Mouse (Mus musculus): ENCODE measurements around the gene Olfm1. TPM values are rescaled to one million over a fixed set of nuclear protein-coding genes. Genes with fewer than 3 reads are reported as not detected.

The Olfm1 gene
- total and polyA plus RNA-seq, 3 experiments, result 22.2 to 51.0 TPM; not detected in 1

- TF ChIP-seq RAD21 (IDR thresholded peaks at IDR 0.05; ENCODE audit: low read depth, low read length) (peak; percentile 39), POLR2AphosphoS2 (IDR thresholded peaks at IDR 0.05; ENCODE audit: low read length) (no peak), ZC3H11A (IDR thresholded peaks at IDR 0.05; ENCODE audit: low read depth, low read length) (0 out of 2 replicates have a peak, but pooled peaks have one; percentile 10), SMC3 (IDR thresholded peaks at IDR 0.05; ENCODE audit: low read depth, low read length) (peak; percentile 80), CTCF (IDR thresholded peaks at IDR 0.05 in 2 of 3, conservative IDR thresholded peaks at IDR 0.05 in 1 of 3; ENCODE audit: control insufficient read depth in 1 of 3, insufficient read depth in 1 of 3, low read depth in 2 of 3, low read length in 3 of 3, poor library complexity in 1 of 3, severe bottlenecking in 1 of 3) (peak; percentile 38 to 77 (median 67))
- peak; percentile 49 for DNase-seq (ENCODE audit: low read depth, low spot score)
These were observed 85.4 kb downstream of the Olfm1 start for GRCm38 (mm10) chr2:28278150-28278549.

GRCm38 (mm10) chr2:28278853-28279252 lies 86.1 kb downstream of the Olfm1 start:
- TF ChIP-seq MAX (IDR thresholded peaks at IDR 0.05; ENCODE audit: low read length) (no peak), ETS1 (IDR thresholded peaks at IDR 0.05; ENCODE audit: low read depth, low read length) (no peak), POLR2A (IDR thresholded peaks at IDR 0.05; ENCODE audit: control insufficient read depth in 1 of 2, insufficient read depth in 1 of 2, low read depth in 1 of 2, low read length in 2 of 2, poor library complexity in 1 of 2) (no peak), TBP (IDR thresholded peaks at IDR 0.05; ENCODE audit: low read depth, low read length) (no peak), TAL1 (IDR thresholded peaks at IDR 0.05; ENCODE audit: low read length) (no peak), MYC (IDR thresholded peaks at IDR 0.05; ENCODE audit: low read depth, low read length) (no peak), KAT2A (conservative IDR thresholded peaks at IDR 0.05; ENCODE audit: low read depth, low read length) (no peak), E2F4 (IDR thresholded peaks at IDR 0.05; ENCODE audit: borderline replicate concordance, low read depth, low read length) (no peak), USF2 (IDR thresholded peaks at IDR 0.05; ENCODE audit: borderline replicate concordance in 1 of 2, insufficient read depth in 1 of 2, low read depth in 1 of 2, low read length in 2 of 2) (no peak), CHD1 (IDR thresholded peaks at IDR 0.05; ENCODE audit: low read depth, low read length) (no peak), ZKSCAN1 (IDR thresholded peaks at IDR 0.05; ENCODE audit: low read depth, low read length) (no peak), MXI1 (IDR thresholded peaks at IDR 0.05; ENCODE audit: low read depth, low read length) (no peak), POLR2AphosphoS5 (IDR thresholded peaks at IDR 0.05; ENCODE audit: borderline replicate concordance, low read depth, low read length) (no peak), RAD21 (IDR thresholded peaks at IDR 0.05; ENCODE audit: low read depth, low read length) (no peak), HCFC1 (IDR thresholded peaks at IDR 0.05; ENCODE audit: low read depth, low read length) (no peak)
- H3K4me3 ChIP-seq (ENCODE audit: control insufficient read depth in 1 of 2, insufficient read depth in 1 of 2, low read depth in 2 of 2, low read length in 2 of 2), result no peak overlapping the region
- no peaks in the 10 kb centered on the region for H3K36me3 ChIP-seq (ENCODE audit: control insufficient read depth in 1 of 2, insufficient read depth in 2 of 2, low read length in 2 of 2)
- no peaks in the 10 kb centered on the region for H3K79me2 ChIP-seq (ENCODE audit: control insufficient read depth, insufficient read depth, low read length, poor library complexity)
- H3K4me1 ChIP-seq (ENCODE audit: control insufficient read depth in 1 of 2, insufficient read depth in 2 of 2, low read length in 2 of 2), result no peaks in the 10 kb centered on the region; a peak in 1 of 4 replicates
- DNase-seq (ENCODE audit: low read depth, low spot score), result no peak
- no peaks in the 10 kb centered on the region for H3K27me3 ChIP-seq (ENCODE audit: control insufficient read depth in 1 of 2, insufficient read depth in 2 of 2, low read length in 2 of 2)
- H3K9ac ChIP-seq (ENCODE audit: control insufficient read depth, low read depth, low read length, poor library complexity, severe bottlenecking), result no peak overlapping the region
- H3K9me3 ChIP-seq (replicated peaks; ENCODE audit: insufficient read depth, low read length), result no peaks in the 10 kb centered on the region
- no peak overlapping the region for H3K27ac ChIP-seq (ENCODE audit: control insufficient read depth, low read depth, low read length)

More at GRCm38 (mm10) chr2:28278150-28278549, 85.4 kb downstream of the Olfm1 start:
- H3K4me3 ChIP-seq (ENCODE audit: control insufficient read depth in 1 of 2, insufficient read depth in 1 of 2, low read depth in 2 of 2, low read length in 2 of 2), result no peak overlapping the region
- H3K4me1 ChIP-seq (ENCODE audit: control insufficient read depth in 1 of 2, insufficient read depth in 2 of 2, low read length in 2 of 2), result no peaks in the 10 kb centered on the region; a peak in 1 of 4 replicates
- H3K79me2 ChIP-seq (ENCODE audit: control insufficient read depth, insufficient read depth, low read length, poor library complexity), result no peaks in the 10 kb centered on the region
- no peaks in the 10 kb centered on the region; a peak in 1 of 4 replicates for H3K27me3 ChIP-seq (ENCODE audit: control insufficient read depth in 1 of 2, insufficient read depth in 2 of 2, low read length in 2 of 2)
- no peaks in the 10 kb centered on the region for H3K9me3 ChIP-seq (replicated peaks; ENCODE audit: insufficient read depth, low read length)
- no peak overlapping the region for H3K27ac ChIP-seq (ENCODE audit: control insufficient read depth, low read depth, low read length)
- H3K36me3 ChIP-seq (ENCODE audit: control insufficient read depth in 1 of 2, insufficient read depth in 2 of 2, low read length in 2 of 2), result no peaks in the 10 kb centered on the region
- H3K9ac ChIP-seq (ENCODE audit: control insufficient read depth, low read depth, low read length, poor library complexity, severe bottlenecking), result no peak overlapping the region

Other genes with a start within 250 kb of the Olfm1 start
- gene Fcnb, start 108.1 kb upstream of the Olfm1 start, total RNA-seq (2012; rRNA removed), result not detected in 2 replicates
- not detected for gene Fcnb, start 108.1 kb upstream of the Olfm1 start, polyA plus RNA-seq (2012; ENCODE audit: insufficient read depth in 1 of 2, insufficient read length in 2 of 2, low read depth in 1 of 2, low replicate concordance in 2 of 2, missing spikeins in 1 of 2)